Mouse (Mus musculus): ENCODE results near the gene Coq4.

Gene Coq4

DNA sequence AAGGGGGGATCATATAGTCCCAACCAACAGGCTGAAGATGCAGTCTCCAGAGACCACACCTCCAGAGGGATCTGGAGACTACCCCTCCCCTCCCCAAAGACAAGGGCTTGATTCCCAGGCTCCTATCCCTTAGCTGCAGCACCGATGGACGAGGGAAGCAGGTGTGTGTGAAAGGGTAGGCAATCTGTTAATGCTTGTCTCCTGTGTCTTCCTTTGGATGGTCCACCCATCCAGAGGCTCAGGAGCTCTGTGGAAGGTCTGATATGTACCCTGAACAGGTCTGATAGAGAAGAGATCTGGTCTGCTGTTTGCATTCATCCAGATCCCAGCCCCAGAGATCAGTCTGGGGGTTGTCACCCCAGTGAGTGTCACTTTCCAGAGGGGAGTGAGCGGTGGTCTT lies 59.6 kb downstream of the Coq4 start:
- DNase-seq: no peak

Data from cerebellum, postnatal 10 days (tissue).